Mouse (Mus musculus): Measurements from ENCODE around the gene Car12. TPM values are rescaled to one million over a fixed set of nuclear protein-coding genes. Genes with fewer than 3 reads are reported as not detected.

Car12 gene
- total and polyA plus RNA-seq, 3 experiments: 16.4 to 38.0 (median 34.6) TPM

DNA sequence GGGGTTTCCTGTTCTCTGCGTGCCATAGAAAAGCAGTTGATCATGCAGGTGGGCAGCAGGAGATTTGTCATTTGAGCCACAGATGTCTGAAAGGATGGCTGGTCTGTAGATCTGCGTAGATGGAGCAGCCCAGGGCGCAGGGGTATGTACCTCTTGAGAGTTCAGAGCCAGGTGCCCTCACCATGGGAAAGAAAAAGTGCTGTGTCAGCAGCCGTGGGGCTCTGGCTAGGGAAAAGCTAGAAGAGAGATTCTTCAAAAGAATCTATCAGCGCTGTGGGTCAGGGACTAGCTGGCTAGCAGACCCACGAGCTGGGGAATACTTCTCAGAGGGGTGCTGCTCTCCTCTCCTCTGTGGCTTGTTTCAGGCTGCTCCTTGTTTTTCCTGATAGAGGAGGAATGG lies 27.8 kb upstream of the Car12 start:
- TF ChIP-seq MAX (IDR thresholded peaks at IDR 0.05; ENCODE audit: low read length) (no peak), BHLHE40 (IDR thresholded peaks at IDR 0.05; ENCODE audit: low read depth, low read length) (no peak), CHD2 (IDR thresholded peaks at IDR 0.05; ENCODE audit: low read length) (no peak), ETS1 (conservative IDR thresholded peaks at IDR 0.05; ENCODE audit: low read depth, low read length) (no peak), USF1 (IDR thresholded peaks at IDR 0.05; ENCODE audit: low read depth, low read length) (no peak), RCOR1 (conservative IDR thresholded peaks at IDR 0.05; ENCODE audit: low read depth, low read length) (no peak), MAFK (IDR thresholded peaks at IDR 0.05; ENCODE audit: insufficient replicate concordance, low read length) (peak; percentile 79; the same call in 1 of the 2 replicates), PAX5 (IDR thresholded peaks at IDR 0.05; ENCODE audit: low read length) (no peak)
- H3K4me1 ChIP-seq (ENCODE audit: control insufficient read depth in 1 of 2, insufficient read depth in 2 of 2): peaks cover 5 to 9% of the 10 kb centered on the region in 2 experiments
- H3K4me3 ChIP-seq (replicated peaks in 1 of 3; ENCODE audit: low read depth in 2 of 3, low read length in 2 of 3, poor library complexity in 1 of 3): no peak overlapping the region
- dilution Hi-C loops (cut with MboI; ENCODE audit: extremely low pct_ligation_motif_present, extremely low pct_unique_long_range_greater_than_20kb, low sequenced_read_pairs): no loop called here
- DNase-seq (ENCODE audit: extremely low read depth): no peak
- H3K79me2 ChIP-seq (replicated peaks; ENCODE audit: control insufficient read depth, extremely low read depth, insufficient read depth, poor library complexity, severe bottlenecking): no peaks in the 10 kb centered on the region
- no peak overlapping the region for H3K9ac ChIP-seq (ENCODE audit: insufficient read depth, low read depth)
- H3K36me3 ChIP-seq (replicated peaks in 1 of 2; ENCODE audit: control insufficient read depth in 1 of 2, insufficient read depth in 1 of 2, low read length in 1 of 2): no peaks in the 10 kb centered on the region
- H3K9me3 ChIP-seq (replicated peaks; ENCODE audit: low read length): no peaks in the 10 kb centered on the region
- no peak overlapping the region for H3K4me2 ChIP-seq (ENCODE audit: insufficient read depth, low read depth, poor library complexity, severe bottlenecking)
- no peaks in the 10 kb centered on the region for H3K27me3 ChIP-seq (replicated peaks)
- no peak overlapping the region for H3K27ac ChIP-seq (ENCODE audit: insufficient read depth, low read depth)
- in situ Hi-C loops (cut with MboI; ENCODE audit: low pct_ligation_motif_present, low pct_unique_long_range_greater_than_20kb, low sequenced_read_pairs): no loop called here

DNA sequence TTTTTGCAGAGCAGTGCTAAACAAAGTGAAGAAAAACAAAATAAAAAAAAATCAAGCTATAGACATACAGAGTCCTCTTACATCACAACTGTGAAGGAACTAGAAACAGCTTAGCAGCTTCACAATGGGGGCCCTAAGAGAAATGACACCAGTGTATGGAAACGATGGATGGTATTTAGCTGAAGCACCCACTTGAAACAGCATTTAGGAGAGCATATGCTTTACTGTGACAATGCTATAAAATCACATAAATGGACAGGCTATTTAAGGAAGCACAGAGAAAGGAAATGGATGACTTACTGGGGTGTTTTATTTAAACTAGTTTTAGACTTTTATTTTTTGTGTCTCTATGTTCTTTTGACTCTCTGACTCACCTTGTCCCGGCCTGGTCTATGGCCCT lies 25.8 kb upstream of the Car12 start:
- H3K27ac ChIP-seq (ENCODE audit: insufficient read depth, low read depth): no peak overlapping the region
- no peaks in the 10 kb centered on the region for H3K27me3 ChIP-seq (replicated peaks)
- no peaks in the 10 kb centered on the region for H3K9me3 ChIP-seq (replicated peaks; ENCODE audit: low read length)
- peaks cover 2 to 5% of the 10 kb centered on the region in 2 experiments for H3K4me1 ChIP-seq (ENCODE audit: control insufficient read depth in 1 of 2, insufficient read depth in 2 of 2)
- no peak overlapping the region for H3K4me2 ChIP-seq (ENCODE audit: insufficient read depth, low read depth, poor library complexity, severe bottlenecking)
- no peak overlapping the region for H3K4me3 ChIP-seq (replicated peaks in 1 of 3; ENCODE audit: low read depth in 2 of 3, low read length in 2 of 3, poor library complexity in 1 of 3)
- no peak overlapping the region for H3K9ac ChIP-seq (ENCODE audit: insufficient read depth, low read depth)
- H3K36me3 ChIP-seq (replicated peaks in 1 of 2; ENCODE audit: control insufficient read depth in 1 of 2, insufficient read depth in 1 of 2, low read length in 1 of 2): no peaks in the 10 kb centered on the region
- dilution Hi-C loops (cut with MboI; ENCODE audit: extremely low pct_ligation_motif_present, extremely low pct_unique_long_range_greater_than_20kb, low sequenced_read_pairs) (no loop called here), in situ Hi-C loops (cut with MboI; ENCODE audit: low pct_ligation_motif_present, low pct_unique_long_range_greater_than_20kb, low sequenced_read_pairs) (no loop called here)
- DNase-seq (ENCODE audit: extremely low read depth): no peak
- no peak for TF ChIP-seq MEF2A (IDR thresholded peaks at IDR 0.05; ENCODE audit: borderline replicate concordance, low read depth, low read length)
- no peak for TF ChIP-seq HCFC1 (IDR thresholded peaks at IDR 0.05; ENCODE audit: low read depth, low read length)
- TF ChIP-seq IRF4 (IDR thresholded peaks at IDR 0.05; ENCODE audit: low read depth, low read length): no peak
- TF ChIP-seq MAZ (IDR thresholded peaks at IDR 0.05; ENCODE audit: low read depth, low read length): no peak
- TF ChIP-seq PAX5 (IDR thresholded peaks at IDR 0.05; ENCODE audit: low read length): no peak
- no peak for TF ChIP-seq SMC3 (IDR thresholded peaks at IDR 0.05; ENCODE audit: low read depth, low read length)
- TF ChIP-seq RCOR1 (conservative IDR thresholded peaks at IDR 0.05; ENCODE audit: low read depth, low read length): no peak
- no peak for TF ChIP-seq RAD21 (IDR thresholded peaks at IDR 0.05; ENCODE audit: low read depth, low read length)
- no peaks in the 10 kb centered on the region for H3K79me2 ChIP-seq (replicated peaks; ENCODE audit: control insufficient read depth, extremely low read depth, insufficient read depth, poor library complexity, severe bottlenecking)
